Mouse (Mus musculus) 3134 (cell line): Measurements from ENCODE around the gene Hspb1.

ENCODE experiments used
- DNase-seq: peaks from one replicate; pipeline ENCODE4 v3.0.0-alpha.2; 2011; ENCODE audit warnings: low spot score; ENCODE audit not compliant: insufficient read length; ENCODE audit errors: extremely low read depth

Hspb1 gene

GRCm38 (mm10) chr5:135884641-135885040 lies 3.1 kb upstream of the Hspb1 start:
- DNase-seq = no peak

GRCm38 (mm10) chr5:135888405-135889215 lies 891 bp downstream of the Hspb1 start:
- no peak for DNase-seq

GRCm38 (mm10) chr5:135890323-135890722 lies 2.6 kb downstream of the Hspb1 start:
- DNase-seq = no peak

- no peak for DNase-seq
These were observed 3.2 kb downstream of the Hspb1 start for GRCm38 (mm10) chr5:135890920-135891319.

GRCm38 (mm10) chr5:135892589-135893351 lies 5.1 kb downstream of the Hspb1 start:
- no peak for DNase-seq

- no peak for DNase-seq
These were observed 7.2 kb downstream of the Hspb1 start for GRCm38 (mm10) chr5:135894958-135895357.

- DNase-seq = no peak
These were observed 10.3 kb downstream of the Hspb1 start for GRCm38 (mm10) chr5:135898028-135898427.

GRCm38 (mm10) chr5:135898995-135899394 lies 11.3 kb downstream of the Hspb1 start:
- DNase-seq = no peak

GRCm38 (mm10) chr5:135899833-135900232 lies 12.1 kb downstream of the Hspb1 start:
- no peak for DNase-seq

GRCm38 (mm10) chr5:135900701-135901100 lies 13.0 kb downstream of the Hspb1 start:
- DNase-seq = no peak

- no peak for DNase-seq
These were observed 13.8 kb downstream of the Hspb1 start for GRCm38 (mm10) chr5:135901354-135902095.

GRCm38 (mm10) chr5:135903058-135903457 lies 15.3 kb downstream of the Hspb1 start:
- no peak for DNase-seq

GRCm38 (mm10) chr5:135903551-135904151 lies 15.9 kb downstream of the Hspb1 start:
- peak; percentile 58 for DNase-seq

- DNase-seq = no peak
These were observed 16.5 kb downstream of the Hspb1 start for GRCm38 (mm10) chr5:135904259-135904658.

- no peak for DNase-seq
These were observed 17.9 kb downstream of the Hspb1 start for GRCm38 (mm10) chr5:135905320-135906225.

- DNase-seq = no peak
These were observed 19.1 kb downstream of the Hspb1 start for GRCm38 (mm10) chr5:135906846-135907245.

- peak; percentile 39 for DNase-seq
These were observed 19.5 kb downstream of the Hspb1 start for GRCm38 (mm10) chr5:135907256-135907655.

- DNase-seq = no peak
These were observed 20.5 kb downstream of the Hspb1 start for GRCm38 (mm10) chr5:135908185-135908584.

GRCm38 (mm10) chr5:135908989-135909388 lies 21.3 kb downstream of the Hspb1 start:
- no peak for DNase-seq

GRCm38 (mm10) chr5:135909646-135910045 lies 21.9 kb downstream of the Hspb1 start:
- DNase-seq = no peak
